Mouse (Mus musculus): ENCODE data around the gene Gas2l1.

Gas2l1 gene

DNA sequence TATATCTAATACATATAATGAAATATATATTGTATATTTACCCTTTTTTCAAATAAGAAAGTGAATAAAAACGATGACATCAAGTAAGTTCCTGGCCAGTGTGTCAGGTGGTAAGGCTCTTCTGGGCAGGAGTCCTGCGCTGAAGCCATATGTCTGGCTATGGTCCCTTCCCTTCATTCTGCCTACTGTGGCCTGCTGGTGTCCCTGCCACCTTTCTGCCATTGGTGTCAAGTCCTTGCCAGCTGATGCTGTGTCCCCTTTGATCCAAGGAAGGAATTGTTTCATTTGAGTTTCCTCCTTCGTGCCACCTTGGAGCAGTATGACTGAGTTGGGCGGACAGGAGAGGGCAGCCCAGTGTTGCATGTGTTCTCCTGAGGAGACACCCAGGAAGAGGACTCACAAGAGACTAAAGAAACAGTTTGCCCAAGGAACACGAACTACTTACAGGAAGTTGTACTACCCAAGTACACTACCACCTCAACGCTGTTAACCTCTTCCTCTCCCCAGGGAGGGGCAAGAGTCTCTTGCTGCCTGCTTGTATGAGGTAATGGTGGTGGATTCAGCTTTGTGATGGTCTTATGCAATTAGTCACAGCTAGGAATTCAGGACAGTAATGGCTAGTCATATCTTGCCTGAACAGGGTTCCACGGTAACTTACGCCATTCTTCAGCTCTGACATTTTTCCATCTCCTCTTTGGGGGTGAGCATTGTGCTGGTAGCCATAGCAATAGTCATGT is 22.3 kb downstream of the Gas2l1 start:
- DNase-seq (ENCODE audit: low spot score), result no peak

DNA sequence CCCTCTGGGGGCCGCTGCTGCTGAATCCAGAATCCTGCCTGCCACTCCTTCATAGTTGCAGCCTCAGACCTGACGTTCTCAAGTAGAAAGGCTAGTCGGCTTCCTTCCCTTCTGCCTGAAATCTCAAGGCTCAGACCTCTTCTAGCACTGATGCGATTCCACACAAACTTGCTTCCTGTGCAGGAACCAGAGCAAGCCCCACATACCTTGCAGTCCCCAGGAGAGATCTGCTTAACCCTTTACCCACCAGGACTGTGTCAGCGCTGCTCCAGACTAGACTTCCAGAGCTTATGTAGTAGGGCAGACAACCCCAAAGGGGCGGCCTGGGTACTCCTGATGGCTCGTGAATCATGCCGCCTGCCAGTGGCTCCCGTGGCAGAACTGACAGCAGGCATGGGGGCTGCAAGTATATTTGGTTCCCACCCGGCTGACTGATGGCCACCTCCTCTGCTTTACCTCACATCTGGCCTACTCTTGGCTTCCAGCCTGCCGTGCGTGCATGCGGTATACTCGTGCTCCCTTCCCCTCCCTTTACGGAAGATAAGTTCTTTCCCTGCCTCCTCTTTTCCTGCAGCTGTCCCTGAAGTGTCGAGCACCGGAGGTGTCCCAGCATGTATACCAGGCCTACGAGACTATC is 23.9 kb downstream of the Gas2l1 start:
- no peak for DNase-seq (ENCODE audit: low spot score)

DNA sequence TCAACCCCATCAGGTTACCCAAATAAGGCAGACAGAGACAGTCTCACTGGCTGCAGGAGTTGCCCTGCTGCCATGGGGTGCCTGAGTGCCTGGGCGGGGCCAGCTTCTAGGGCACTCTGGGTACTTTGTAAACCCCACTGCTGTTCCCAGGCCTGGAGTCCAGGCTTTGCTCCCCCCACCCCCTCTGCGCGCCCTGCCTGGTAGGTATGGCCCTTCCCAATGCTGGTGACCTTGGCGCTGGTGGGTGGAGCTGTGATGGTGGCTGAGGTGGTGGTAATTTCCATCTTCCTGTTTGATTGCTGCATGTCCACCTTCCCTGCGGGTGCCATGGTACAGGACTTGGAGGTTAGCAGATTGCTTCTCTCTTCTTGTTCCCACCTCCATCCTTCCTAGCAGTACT is 24.5 kb downstream of the Gas2l1 start:
- no peak for DNase-seq (ENCODE audit: low spot score)

DNA sequence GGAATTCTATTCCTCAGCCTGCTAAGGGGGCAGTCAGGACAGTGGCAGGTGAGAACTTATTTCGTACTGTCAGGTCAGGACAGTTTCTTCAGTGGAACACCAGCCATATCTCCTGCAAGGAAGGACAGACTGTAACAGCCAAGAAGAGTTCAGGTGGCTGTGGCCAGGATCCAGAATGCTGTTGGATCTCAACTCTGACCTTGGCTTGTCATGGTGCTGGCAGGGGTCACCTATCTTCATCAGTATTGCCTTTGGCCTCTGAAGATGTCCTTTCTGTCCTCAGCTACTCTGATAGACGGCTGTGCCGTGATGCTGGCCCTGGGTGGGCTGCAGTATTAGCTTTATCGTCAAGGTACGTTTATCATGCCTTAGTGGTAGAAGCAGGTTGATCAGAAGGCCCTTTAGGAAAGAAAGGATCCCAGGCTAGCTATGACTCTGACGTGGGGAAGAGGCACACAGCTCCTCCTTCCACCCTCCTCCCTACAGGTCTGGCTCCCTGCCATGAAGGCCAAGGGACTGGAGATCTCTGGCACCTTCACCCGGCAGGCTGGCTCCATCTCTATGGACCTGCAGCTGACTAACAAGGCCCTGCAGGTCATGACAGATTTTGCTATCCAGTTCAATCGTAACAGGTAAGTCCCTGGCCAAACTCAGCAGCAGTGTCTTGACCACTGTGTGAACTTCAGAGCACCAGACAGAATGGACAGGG is 27.8 kb downstream of the Gas2l1 start:
- no peak for DNase-seq (ENCODE audit: low spot score)

DNA sequence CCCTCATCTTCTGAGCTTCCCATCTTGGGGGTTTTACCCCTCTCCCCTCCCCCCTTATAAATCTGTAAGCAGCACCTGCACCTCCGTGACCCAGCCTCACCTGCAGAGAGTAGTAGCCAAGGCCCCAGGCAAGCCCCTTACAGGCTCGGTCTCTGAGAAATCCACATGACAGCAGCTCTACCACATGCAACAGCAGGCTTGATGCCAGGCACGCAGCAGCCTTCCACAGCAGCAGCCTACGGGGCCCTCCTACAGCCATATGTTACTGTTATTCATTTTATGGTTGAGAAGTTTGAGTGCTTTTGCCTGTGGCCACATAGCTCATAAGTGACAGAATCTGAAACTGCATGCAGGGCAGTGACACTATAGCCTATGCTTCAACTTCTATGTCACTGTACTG is 29.7 kb downstream of the Gas2l1 start:
- DNase-seq (ENCODE audit: low spot score), result no peak

DNA sequence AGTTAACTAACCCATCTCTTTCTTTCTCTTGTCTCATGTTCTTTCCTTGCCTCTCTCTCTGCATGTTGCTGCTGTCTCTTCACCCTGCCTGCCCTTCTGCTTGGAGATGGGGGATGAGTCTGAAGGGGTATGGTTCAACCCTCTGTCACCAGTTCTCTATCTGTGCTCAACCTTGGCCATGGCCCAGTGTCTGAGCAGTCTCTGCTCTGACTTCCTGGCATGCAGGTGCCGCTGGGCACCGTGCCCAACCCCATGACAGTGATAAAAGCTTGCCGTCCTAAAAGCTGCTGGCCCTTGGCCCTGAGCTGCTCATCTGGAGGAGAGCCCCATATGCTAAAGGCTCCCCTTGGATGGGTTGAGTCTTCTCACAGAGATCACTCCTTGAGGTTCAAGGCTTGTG is 32.0 kb downstream of the Gas2l1 start:
- DNase-seq (ENCODE audit: low spot score), result no peak

DNA sequence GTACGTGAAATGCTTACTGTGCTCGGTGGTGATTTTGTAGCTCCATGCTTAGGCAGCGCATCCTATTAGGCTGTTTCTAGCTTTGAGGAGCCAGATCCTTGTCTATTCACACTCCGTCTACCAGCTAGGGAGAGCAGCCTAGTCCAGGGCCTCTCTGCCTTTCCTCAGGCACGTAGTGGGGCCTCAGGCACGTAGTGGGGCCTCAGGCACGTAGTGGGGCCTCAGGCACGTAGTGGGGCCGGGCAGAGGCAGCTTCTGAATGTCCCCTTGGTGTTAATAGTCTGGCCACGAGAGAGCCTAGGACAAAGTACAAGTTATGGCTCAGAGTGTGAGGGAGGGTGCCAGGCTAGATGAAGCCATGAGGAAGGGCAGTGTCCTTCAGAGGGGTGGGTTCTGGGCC is 32.4 kb downstream of the Gas2l1 start:
- no peak for DNase-seq (ENCODE audit: low spot score)

DNA sequence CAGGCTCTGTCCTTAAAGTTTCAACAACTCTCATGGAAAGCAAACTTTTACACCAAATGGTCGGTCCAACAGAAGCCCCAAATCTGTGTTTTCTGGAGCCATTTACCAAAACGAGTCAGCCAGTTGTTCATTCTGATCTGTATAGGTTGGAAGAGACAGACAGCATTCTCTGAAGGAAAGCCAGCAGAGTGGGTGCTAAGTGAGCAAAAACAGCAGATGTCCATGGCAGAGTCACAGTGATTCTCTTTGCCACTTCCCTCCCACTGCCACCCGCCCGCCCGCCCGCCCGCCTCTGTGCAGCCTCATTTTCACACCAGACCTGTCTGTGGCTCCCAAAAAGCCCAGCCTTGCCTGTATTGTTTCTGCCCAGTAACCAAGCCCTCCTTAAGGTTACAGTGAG is 36.9 kb downstream of the Gas2l1 start:
- DNase-seq (ENCODE audit: low spot score), result no peak

DNA sequence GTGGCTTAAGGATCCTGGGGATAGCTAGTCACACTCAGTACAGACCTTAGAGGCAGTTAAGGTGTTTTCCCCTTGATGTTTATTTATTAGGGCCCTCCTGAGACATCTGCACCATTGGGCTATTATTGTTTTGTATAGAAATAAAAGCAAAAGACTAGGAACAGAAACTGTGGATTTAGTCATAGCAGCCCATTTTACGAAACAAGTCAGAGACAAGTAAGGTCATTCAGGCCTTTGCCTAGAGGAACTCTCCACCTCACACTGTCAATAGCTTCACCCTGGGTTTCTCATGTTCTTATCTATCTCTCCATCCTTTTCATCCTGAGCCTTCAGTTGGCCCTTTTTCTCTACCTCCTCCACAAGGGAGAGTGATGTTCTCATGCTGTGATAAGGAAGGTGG is 40.0 kb downstream of the Gas2l1 start:
- no peak for DNase-seq (ENCODE audit: low spot score)

DNA sequence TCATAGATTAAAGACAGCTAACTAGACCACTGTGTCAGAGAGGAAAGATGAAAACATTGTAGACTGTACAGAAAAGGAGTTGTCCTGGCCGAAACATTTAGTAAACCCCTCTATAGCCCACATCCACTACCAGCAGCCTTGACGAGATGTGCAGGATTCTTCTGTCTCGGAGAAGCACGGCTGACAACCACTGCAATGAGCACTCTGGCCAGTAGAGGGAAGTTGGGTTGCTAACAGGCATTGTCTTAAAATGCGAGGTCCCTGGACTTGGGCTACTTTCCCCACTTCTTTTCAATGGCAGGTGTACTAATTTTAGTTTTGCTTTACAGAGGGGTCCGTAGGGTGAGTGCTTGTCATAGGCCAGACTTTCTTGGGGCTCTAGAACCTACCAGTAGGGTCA is 47.6 kb downstream of the Gas2l1 start:
- no peak for DNase-seq (ENCODE audit: low spot score)

DNA sequence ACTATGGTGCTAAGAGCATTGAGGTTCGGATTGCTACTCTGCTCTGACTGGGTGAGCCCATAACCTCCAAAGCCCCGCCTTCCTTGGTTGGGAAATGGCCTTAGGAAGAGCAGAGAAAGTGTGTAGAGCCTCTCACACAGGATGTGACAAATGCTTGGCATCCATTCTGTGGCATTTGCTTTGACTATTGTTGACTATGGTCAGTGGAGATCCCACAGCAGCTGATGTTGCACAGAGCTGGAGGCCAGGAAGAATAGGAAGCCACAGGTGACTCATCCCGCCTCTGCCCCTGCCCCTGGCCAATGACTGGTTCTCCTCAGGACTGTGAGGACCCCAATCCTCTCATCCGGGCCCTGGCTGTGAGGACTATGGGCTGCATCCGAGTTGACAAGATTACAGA is 48.8 kb downstream of the Gas2l1 start:
- DNase-seq (ENCODE audit: low spot score), result no peak

DNA sequence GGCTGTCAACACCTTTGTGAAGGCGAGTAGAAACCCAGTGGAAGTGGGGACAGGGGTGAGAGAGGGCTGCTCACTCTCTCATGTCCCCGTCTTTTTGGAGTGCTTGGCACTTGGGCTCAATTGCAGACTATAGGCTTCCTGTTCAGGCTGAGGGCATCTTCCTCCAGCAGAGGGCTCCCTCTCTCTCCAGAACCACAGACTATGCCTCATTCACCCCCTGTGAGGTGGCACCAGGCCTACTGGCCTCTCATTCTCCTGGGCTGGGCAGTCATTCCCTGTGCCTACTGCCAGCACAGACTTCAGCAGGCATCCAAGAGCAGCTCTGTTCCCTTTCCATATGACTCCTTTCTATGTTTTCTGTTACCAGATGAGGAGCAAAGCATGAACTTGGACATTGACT is 49.4 kb downstream of the Gas2l1 start:
- DNase-seq (ENCODE audit: low spot score), result no peak

DNA sequence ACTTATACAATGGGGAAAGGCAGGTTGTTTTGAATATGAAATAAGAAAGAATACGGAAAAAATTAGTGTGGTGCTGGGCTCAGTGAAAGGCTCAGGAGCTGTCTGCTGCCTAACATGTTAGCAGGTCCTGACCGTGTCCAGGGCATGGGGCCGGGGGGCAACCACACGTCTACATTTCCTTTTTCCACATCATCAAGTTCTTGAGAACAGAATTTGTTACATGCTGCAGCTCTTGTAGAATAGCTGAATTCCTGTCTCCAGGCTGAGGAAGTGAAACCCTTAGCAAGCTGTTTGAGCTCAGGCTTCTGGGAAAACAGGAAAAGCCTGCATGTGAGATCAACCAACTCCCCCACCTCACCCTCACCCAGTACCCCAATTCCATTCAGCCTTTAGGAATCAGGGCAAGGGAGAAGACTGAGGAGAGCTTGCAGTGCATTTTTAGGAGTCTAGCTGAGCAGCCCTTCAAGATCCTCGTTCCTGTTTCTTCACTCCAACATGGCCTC is 52.9 kb downstream of the Gas2l1 start:
- DNase-seq (ENCODE audit: low spot score), result no peak

DNA sequence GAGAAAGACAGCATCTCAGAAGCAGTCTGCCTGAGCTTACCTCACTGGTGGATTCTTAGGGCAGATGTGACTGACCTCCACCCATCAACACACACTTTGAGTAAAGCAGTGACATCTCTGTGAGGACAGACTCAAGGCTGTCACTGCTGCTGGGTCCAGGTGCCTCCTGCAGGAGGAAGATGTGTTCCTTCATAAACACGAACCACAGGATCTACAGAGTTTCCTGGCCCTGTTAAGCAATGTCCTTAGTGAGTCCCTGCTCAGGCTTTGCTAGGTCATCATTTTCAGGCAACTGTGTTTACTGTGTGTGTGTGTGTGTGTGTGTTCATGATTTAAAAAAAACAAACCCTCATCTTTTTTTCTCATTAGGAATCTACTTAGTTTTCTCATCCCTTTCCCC is 53.6 kb downstream of the Gas2l1 start:
- no peak for DNase-seq (ENCODE audit: low spot score)

DNA sequence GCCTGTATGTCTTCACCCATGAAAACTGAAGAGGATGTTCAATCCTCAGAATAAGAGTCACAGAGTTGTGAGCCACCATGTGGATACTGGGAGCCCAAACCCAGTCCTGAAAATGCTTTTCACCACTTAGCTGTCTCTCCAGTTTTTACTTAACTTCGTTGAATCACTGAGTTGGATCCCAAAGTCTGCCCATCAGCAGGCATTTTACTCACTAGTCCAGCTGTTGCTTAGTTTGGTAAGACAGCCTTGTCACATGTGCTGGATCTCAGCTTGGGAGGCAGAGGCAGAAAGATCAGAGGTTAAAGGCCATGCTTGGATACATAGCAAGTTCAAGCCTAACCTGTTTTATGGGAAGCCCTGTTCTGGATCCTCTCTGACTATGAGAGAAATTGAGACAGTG is 54.9 kb downstream of the Gas2l1 start:
- no peak for DNase-seq (ENCODE audit: low spot score)

DNA sequence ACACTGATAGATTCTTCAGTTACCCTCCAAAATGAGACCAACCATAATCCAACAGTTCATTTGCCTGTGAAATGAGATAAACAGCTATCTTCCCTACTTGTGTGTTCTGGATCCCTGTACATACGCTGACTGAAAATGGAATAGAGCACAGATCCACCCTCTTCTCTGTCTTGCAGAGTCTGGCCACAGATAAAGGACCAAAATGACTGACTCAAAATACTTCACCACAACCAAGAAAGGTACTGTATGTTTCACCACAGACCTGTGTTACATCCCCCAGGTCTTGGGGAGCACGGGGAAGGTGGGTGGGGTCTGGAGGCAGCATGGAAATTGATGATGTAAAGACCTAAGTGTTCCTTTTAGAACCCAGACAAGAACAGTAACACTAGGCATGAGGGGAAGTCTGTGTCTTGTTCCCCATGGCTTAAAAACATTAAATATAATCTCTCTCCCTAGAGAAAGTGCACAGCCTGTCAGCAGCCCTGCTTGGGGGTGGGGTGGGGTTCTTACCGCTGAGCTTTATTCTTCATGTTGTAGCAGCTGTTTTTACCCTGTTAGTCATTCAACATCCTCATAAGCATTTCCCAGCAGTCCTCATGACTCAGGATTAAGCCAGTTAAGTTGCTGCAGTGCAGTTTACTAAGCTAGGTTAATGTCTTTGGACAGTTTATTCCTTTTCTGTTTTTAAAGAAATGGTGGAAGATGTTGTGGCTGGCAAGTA is 55.6 kb downstream of the Gas2l1 start:
- DNase-seq (ENCODE audit: low spot score), result no peak

DNA sequence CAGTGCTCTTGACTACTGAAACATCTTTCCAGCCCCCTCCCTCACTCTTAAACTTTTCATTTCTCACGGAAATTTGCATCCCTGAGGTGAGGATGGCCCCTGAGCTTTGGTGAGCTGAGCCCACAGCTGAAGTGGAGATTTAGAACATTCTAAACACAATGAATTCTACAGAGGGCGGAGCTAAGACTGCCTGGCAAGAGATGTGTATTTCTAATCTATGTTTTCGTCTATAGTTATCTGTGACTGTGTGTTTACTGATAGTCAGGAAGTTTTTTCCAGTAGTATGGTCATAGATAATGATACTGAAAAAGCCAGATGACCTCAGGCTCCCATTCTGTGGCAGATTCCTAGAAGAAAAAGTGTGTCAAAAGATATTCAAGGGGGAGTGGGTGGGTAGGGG is 56.3 kb downstream of the Gas2l1 start:
- no peak for DNase-seq (ENCODE audit: low spot score)

DNA sequence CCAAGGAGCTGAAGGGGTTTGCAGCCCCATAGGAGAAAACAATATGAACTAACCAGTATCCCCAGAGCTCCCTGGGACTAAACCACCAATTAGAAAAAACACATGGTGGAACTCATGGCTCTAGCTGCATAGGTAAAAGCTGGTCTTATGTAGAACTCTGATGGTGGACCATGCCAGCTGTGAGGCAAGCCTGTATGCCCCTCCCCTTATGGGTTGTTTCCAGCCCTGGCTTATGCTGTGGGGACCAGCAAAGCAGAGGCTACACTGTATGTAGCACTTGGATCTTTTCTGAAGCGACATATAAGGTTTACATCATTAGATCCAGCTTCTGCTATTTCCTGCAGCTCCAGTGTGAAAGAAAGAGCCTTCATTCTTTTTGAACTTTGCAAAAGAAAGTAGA is 57.9 kb downstream of the Gas2l1 start:
- DNase-seq (ENCODE audit: low spot score), result no peak

DNA sequence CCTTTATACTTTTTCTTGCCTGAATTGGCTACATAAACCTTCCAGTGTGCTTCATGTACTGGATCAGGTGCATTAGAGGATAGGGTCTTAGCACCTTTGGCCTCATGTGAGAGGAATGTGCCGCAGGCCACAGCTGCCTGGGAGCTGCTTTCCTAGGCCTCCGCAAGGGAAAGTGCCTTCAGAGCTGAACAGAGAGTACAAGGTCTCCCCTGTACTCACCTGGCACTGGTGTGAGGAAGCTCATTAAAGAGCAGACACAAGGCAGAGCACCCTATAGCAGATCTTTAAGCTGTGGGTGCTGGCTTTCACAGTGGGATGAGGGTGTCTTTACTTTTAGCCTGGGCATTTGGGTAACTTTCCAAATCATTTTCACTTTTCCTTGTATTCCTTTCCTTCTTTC is 59.6 kb downstream of the Gas2l1 start:
- no peak for DNase-seq (ENCODE audit: low spot score)

Data from urinary bladder, postnatal 10 days (tissue).